Mouse (Mus musculus) 416B (cell line): Measurements from ENCODE around the gene Vdac1.

Experiments used
- DNase-seq: peaks from one replicate; pipeline ENCODE4 v3.0.0; 2011; ENCODE audit warnings: low read depth

Vdac1 gene

DNA sequence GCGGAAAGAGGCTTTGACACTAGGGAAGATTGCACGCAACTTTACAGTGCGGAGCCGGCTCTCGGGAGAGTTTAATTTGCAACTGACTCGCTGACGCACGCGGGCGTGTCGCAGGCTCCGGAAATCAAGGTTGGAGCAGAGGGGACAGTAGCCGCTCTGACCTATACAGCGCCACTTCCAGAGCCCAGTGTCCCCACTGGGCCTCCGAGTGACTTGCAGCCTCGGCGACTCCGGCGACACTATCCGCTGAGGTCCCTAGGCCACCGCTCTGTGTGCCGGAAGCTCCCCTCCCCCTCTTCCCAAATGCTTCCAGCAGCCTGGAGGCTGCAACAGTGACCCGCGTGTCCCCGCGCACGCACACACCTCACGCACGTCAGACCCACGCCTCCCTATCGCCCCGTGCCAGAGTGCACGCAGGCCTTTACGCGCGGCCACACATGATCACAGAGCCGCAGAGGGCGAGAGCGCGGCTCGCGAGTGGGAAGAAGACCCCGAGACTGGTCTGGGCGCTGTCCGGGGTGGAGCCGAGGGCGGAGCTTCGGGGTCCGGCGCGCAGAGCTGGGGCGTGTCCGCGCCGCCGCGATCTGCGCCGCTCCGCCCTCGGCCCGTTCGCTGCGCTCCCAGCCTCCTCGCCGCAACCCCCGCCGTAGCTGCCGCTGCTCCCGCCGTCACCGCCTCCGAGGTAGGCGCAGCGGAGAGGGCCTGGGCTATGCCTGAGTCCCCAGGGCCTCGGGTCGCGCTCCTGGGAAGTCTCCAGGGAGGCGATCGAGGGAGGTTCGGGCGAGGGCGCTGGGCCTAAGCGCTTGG lies at the start of gene Vdac1:
Gene Vdac1, plus strand, starts transcription at position 390 of the 807 bp plus-strand sequence.
- peak; percentile 89 for DNase-seq

DNA sequence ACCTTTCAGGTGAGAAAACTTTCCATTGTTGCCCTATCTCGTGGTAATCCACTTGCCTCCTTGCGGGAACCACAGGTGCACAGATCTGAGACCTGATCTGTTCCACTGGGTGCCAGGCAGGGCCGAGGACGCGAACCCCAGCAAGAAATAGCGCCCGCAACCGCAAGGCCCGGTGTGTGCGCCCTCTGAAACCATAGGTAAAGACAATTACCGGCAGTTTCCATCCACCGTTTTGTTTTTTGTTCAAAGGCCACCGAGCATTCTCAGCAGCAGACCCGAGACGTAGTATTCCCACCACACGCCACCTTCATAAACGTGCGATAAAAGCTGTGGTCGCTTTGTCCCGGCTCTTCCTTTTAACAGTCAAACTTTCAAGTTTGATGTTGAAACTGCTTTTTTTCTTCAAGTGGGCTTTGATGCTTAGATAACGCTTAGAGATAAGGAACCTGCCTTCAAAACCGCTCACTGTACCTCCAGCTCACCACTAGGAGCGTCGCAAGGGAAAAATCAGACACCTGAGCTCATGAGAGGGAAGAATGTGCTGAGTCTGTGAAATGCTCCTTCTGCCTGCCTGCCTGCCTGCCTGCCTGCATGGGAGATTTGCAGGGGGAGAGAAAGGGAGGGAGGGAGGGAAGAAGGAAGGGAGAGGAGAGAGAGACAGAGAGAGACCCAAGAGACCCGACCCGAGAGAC lies 46.4 kb upstream of the Vdac1 start:
- DNase-seq = peak; percentile 55

DNA sequence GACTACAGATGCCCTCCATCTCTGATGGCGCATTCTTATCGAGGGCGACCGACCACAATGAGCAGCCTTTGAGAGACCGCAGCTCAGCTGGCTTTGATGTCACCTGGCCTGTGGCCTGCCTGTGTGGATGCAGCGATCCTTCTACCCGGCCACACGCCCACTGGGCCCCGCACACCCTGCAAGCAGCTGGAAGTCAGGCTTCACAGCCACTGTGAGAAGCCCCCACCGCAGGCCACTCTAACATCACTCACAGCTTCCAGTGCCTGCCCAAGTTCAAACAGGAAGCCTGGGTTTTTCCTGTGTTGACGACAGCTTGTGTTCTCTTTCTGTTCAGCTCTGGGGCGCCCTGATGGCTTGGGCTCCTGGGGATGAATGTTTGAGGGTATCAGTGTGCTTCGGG lies 42.2 kb upstream of the Vdac1 start:
- DNase-seq = peak; percentile 69

DNA sequence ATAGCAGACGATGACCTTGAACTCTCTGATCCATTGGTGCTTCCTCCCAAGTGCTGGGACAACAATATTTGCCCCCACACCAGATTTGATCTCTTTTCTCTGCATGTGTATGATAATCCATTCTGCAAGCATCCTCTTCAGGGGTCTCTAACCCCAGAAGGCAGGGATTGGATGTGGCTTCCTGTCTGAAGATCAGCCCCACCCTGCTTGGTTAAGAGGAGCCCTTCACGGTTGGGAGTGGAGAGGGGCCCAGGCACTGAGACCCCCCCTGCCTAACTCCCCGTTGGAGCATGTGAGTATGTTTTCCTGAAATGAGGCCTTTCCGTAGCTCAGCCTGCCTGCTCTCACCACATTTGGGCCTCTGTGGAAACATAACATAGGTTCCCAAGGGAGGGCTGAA lies 41.0 kb upstream of the Vdac1 start:
- DNase-seq = no peak

DNA sequence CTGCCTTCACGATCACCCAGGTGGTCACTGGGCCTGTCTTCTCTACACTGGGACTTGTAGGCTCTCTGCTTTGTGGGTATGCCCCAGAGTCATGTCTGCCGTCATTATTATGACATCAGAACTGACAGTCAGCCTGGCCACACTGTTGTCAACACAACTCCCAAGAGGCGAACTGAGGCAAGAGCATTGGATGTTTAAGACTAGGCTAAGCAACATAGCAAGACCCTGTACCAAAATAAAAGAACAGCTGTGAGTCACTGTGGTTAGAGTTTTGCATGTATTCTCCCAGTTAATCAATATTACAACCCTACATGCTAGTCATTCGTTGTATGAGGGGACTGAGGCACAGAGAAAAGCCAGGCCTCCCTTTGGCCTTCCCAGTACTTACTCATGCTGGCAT lies 40.1 kb upstream of the Vdac1 start:
- no peak for DNase-seq

DNA sequence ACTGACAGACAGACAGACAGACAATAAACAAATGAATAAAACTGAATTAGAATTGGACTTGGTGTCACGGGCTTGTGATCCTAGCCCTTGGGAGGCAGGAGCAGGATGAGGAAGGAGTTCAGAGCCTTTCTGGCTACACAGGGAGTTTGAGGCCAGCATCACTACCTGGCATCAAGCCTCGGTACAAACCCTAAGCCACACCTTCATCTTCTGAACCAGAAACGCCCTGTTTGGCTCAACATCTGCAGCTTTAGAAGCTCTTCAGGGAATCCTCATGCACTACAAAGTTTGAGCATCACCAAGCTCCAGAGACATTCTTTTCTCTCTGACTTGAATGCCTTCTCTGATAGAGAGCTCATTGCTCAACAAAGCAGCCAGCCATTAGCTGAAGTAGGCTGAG lies 39.1 kb upstream of the Vdac1 start:
- DNase-seq = no peak

DNA sequence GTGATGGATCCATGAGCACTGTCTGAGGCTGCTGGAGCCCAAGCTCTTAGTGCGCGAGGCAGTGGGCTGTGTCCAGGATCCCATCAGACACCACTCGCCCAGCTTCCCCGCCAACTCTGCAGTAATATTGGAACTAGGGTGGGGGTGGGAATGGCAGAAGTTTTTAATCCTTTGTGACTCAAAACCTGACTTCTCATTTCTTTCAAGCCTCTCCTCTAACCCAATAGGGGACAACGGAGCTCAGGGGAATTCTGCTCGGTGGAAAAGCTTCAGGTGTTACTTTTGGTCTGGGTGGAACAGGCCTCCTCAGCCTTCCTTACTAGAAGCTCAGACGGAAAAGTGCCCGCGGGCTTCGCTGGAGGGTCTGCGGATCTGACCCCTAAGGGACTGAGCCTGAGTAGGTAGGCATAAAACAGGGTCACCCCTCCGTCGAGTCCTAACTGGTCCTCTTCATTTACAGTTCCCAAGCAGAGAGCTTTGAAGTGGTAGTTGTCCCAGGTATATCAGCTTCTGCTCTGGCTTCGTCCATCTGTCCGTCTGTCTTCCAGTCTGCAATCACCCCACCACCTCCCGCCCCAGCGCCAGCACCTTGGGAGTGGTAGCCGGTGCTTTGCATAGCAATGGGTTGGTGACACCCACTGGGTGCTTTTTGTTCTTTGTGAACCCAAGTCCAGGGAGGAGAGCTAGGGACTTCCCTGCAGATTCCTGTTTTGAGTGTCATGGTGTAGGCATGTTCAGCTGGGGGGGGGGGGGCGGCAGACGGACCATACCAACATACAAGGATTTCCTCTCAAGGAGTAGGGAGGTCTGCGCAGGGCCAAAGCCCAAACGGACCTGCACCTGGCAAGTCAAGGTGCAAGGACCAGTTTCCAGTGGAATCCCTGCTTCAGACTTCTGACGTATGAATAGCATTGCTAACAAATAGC lies 36.0 kb upstream of the Vdac1 start:
- DNase-seq = no peak

DNA sequence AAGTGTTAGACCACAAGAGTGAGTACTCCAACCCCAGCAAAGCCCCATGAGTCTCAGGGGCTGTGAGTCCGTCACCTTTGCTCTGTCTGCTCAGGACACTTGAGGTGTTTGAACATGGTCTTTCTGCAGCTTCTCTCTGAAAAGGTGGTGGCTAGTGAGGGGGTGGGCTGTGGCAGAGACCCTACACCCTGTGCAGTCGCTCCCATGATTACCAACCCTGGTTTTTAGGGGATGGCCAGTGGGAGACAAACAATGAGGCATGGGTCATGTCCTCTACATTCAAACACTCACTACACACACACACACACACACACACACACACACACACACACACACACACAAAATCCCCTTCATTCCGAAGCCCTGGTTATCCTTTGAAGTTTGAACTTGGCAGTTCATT lies 33.3 kb upstream of the Vdac1 start:
- no peak for DNase-seq

DNA sequence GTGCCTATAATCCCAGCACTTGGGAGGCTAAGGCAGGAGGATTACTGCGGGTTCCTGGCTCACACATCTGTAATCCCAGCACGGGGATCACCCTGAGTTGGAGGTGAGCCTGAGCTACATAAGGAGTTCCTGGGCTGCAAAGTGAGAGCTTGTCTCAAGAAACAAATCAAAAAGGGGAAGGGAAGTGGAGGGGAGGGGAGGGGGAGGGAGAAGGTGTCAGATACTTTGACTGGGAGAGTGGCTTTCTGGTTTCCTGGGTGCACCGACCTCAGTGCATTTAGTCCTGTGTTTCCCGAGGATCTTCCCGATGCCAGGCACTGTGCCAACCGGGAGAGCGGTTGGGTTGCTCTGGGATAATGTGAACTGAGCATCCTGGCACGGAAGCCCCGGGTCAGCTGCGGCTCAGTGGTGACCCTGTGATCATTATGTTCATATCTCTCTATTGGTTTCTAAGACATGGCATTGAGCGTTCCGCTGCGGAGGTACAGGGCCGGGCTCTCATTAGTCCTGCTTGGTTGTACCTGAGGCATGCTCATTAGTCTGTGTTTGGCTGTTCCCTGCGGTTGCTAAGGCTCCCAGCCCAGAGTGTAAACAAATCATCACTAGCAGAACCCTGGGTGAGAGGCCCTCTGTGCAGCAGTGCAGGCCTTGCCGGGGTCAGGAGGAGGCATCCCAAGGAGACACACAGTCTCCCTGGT lies 28.1 kb upstream of the Vdac1 start:
- DNase-seq = no peak

DNA sequence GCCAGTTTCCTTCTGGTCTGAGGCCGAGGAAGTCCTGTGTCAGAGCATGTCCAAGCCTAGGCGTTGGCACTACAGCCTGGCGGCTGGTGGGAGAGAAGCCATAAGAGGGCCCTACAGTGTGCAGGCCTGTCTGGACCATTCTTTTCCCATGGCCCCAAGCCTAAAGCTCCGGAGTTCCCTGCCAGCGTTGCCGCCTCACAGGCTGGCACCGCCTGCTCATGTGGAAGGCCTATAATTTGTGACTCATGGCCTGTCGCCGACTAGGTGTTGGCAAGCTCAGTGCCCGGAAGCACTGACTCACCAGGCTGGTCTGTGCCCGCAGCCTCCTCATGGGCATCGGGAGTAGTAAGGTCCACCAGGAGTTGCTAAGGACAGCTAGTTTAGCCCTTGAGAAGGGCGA lies 27.0 kb upstream of the Vdac1 start:
- DNase-seq = peak; percentile 95

DNA sequence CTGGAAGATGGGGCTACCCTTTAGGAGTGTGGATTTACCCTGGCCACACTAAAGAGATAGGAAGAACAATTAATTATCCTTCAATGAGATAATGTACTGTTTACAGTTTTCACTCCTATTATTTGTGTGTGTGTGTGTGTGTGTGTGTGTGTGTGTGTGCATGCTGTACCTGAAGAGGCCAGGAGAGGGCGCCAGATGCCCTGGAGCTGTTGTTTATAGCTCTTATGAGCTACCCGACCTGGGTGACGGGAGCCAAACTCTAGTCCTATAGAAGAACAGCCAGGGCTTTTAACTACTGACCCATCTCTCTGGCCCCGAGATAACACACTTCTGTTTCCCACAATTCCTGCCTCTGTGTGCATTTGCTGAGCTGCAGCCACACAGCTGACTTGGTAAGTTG lies 25.4 kb upstream of the Vdac1 start:
- no peak for DNase-seq

DNA sequence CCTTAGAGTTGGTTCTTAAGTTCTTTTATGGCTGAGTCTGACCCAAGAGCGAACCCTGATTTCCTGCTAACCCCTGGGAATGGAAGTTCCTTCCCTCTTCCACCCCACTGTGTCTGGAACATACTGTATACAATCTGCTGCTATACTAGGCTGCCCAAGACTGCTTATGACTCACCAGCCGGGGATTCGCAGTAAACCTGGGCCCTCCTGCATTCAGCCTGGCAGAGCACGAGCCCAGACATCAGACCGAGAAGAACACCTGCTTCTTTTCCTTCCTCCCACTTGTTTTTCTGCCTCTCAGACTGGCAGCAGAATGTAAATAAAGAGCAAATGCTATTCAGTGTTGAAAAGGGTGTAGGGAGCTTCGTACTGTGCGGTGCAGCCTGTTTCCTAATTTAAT lies 24.7 kb upstream of the Vdac1 start:
- DNase-seq = peak; percentile 58

DNA sequence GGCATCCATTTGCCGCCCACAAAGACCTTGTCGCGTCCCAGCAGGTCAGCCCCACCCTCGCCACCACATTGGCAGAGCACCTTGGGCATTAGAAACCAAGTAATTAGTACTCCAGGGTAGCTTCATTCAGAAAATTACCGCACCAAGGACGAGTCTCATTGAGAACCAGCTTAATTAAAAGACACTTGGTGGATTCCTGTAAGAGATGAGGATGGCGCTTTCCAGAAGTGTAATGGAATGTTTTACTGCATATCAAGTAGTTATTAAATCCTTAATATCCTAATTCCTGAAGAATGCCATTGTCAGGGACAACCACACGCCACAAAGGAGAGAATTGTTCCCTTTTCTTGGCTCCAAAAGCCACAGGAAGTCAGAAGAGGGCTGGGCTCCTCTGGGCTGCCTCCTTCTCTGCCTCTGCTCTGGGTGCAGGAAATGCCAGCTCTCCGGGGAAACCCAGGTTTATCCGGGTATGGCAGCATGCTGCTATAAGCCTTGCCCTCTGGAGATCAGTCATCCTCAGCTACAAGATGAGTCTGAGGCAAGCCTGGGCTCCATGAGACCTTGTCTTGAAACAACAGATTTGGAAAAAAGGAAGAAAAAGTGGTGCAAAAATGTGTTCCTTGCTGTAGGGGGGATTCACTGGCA lies 22.9 kb upstream of the Vdac1 start:
- DNase-seq = peak; percentile 47

DNA sequence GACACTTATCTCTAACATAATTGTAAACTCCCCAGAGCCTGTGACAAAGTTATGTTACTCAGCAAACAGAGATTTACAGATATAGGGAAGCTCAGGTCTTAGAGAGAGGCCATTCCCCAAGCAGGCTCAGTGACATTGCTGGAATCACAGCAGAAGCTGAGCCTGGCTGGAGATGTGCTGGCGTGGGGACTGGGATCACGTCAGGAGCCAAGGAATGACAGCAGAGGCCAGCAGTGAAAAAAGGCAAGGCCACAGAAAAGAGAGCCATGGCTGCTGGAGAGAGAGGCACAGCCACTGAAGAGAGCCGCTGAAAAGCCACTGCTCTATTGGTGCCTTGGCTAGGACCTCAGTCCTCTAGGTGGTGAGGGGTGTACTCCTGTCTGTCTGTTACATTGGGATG lies 22.3 kb upstream of the Vdac1 start:
- no peak for DNase-seq

DNA sequence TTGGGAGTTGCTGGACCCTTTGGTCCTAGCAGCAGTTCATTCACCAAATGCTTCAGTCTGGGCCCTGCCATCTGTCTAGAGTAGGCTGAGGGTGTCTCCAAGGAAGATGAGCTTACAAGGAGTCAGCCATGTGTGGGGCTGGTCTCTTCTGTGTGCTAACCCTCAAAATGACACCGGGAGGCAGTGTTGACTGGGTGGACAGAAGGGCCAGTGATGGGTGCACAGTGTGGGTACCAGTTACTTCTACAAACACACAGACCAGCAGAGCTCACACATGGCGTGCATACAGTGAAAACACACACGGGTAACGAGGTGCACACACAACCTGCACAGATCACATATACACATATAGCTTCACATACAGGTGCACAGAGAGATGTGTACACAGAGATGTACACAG lies 21.6 kb upstream of the Vdac1 start:
- DNase-seq = no peak

DNA sequence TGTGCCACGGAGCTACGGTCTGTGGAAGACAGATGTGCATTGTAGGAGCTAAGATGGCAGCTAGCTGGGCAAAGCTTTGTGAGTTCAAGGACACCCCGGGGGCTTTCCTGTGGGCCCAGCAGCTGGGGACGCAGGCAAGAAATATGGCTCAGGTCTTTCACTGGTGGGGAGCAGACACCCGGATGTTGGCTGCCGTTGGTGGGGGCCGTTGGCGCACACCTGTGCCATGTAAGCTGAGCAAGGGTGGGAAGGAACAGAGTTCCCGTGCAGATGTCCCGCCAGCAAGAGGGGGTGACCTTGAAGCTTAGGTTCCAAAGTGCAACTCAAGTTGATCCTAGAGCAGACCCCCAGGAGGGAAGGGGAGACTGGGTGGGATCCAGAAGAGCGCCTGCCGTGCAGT lies 21.1 kb upstream of the Vdac1 start:
- no peak for DNase-seq

DNA sequence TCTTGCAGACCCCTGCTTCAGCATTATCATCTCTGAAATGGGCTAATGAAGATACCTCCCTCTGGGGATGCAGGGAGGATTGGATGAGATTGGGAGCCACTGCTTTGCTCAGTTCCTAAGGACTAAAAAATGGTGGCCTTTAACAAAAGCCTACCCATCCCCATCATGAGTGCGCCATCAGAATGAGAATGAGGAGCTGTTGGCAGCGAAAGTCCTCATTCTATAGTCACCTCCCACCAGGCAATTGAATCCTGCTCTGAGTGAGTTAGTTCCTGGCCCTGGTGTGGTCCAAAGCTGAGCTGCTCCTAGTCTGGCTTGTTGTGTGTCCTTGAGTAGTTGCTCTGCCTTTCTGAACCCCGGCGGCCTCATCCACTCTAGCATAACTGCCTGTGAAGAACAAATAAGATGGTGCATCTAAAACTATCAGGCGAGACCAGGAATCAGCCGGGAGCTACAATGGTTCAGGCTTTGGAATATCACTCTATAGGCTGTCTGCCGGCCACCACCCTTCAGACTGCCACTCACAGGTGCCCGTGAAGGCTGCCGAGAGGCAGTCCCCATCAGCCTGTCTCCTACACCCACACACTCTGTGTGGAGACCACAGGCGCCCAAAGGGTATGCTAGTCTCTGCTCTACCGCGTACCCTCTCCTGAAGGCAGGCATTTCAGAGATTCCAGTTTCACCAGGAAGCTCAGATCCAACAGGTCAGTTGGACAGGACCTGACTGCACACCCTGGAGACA lies 20.4 kb upstream of the Vdac1 start:
- DNase-seq = no peak

DNA sequence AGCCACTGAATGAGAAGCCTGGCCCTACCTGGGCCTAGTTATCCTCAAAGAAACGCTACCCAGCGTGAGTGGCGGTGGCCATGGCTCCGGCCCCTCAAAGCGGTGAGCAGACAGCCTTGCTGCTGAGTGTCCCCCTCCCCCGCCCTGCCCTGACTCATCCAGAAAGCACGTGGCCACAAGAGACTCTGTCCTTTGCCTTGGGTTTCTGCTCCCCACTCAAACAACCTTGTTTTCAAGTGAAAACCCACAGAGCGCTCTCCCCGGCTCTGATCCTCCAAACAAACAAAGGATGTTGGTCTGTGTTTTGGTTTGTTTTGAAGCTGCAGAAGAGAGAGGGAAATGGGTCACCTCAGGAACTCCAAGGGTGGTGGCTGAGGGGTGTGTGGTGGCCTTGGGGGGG lies 19.7 kb upstream of the Vdac1 start:
- peak; percentile 58 for DNase-seq

DNA sequence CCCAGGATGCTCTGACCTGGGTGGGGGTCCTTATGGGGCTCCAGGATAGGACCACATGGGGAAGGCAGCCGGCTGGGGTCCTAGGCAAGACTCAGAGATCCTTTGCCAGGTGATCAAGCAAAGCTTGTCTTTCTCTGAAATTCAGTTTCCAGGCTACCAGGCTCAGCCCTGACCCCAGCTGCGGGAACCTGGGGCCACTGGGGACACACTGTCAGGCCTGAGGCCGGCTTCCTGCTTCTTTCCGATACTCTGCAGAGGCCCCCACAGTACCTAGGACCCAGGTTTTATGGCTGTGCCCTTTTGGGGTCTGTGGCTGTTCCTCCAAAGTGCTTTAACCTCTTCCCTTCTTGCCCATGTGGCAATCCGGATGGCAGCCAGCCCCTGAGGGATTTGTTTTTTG lies 19.2 kb upstream of the Vdac1 start:
- no peak for DNase-seq

DNA sequence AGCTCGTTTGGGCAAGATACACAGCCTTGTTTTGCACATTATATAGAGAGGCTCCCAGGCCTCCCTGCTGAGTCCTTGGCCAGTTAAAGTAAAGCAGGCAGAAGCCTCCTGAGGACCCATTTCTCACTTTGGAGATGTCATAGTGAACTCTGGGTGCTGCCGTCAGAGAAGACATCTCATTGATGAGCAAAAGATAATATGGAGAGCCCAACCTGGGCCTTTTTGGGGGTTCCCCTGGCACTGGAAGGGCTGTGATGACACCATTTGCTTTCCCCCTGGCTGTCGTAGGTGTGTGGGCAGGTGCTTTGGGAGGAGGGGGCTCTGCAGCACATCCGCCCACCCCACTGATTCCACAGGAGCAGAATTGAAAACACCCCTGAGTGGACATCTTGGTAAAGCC lies 18.4 kb upstream of the Vdac1 start:
- no peak for DNase-seq

DNA sequence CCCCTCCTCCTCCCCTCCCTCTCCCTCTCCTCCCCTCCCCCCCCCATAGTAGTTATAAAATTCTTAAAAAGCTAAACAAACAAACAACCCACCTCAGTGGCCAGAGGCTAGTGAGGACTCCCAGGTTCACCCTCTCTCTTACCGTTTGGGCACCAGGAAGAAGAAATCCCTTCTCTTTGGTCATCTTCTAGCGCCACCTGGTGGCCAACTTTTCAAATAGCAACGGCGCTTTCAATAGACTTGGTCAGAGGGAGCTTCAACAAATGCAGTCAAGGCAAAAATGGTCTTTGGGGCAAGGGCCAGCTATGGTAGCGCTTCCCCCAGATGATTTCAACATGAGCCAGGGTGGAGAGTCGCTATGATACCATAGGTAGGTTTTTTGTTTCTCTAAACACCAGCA lies 17.5 kb upstream of the Vdac1 start:
- peak; percentile 88 for DNase-seq
